In genomic region chr2:156310945-156311344, GRCm38 (mm10) we compare ENCODE assay signal across 10 mouse cellular contexts. TPM values are rescaled to one million over a fixed set of nuclear protein-coding genes. Genes with fewer than 3 reads are reported as not detected.
A peak's percentile ranks its signal among the peaks of the same experiment; 100 is the strongest.
DNase-seq lines count a peak whose midpoint lies in the region; ATAC-seq and TF ChIP-seq lines count a peak whose summit lies in the region.
"Had no signal": no experiment of that assay in that cellular context is flagged by ENCODE, and none has a peak within 500 bp of the region (broad histone marks: within the 10 kb centered on the region; RNA-seq: fewer than 3 reads in every experiment).

No protein-coding gene starts in this region.

- peaks cover 10% of the 10 kb centered on the region for H3K4me1 ChIP-seq in heart, embryonic 12.5 days (replicated peaks)
- peaks cover 2% of the 10 kb centered on the region; the same call in 1 of the 2 replicates for H3K4me1 ChIP-seq in heart, adult 2 months (ENCODE audit: control insufficient read depth, insufficient read depth, low read length)
- H3K4me1 ChIP-seq in testis, adult 2 months (ENCODE audit: control insufficient read depth, insufficient read depth, low read length) = peaks cover 2% of the 10 kb centered on the region; the same call in 1 of the 2 replicates
- H3K4me1 ChIP-seq in liver, postnatal 0 days (ENCODE audit: insufficient read depth) = peaks cover 9% of the 10 kb centered on the region

- no peak for TF ChIP-seq POLR2A in heart, adult 2 months (IDR thresholded peaks at IDR 0.05; ENCODE audit: insufficient read depth, low read depth, low read length)
- TF ChIP-seq POLR2A in testis, adult 2 months (IDR thresholded peaks at IDR 0.05; ENCODE audit: control insufficient read depth, low read depth, low read length) = no peak

- 0 out of 2 replicates have a peak overlapping the region, but pooled peaks have one; percentile 78 for H3K4me3 ChIP-seq in heart, embryonic 12.5 days
- no peak overlapping the region for H3K4me3 ChIP-seq in heart, adult 2 months
- peak overlapping the region; percentile 96 for H3K4me3 ChIP-seq in testis, adult 2 months (ENCODE audit: control insufficient read depth, low read depth, low read length)
- H3K4me3 ChIP-seq in liver, postnatal 0 days (ENCODE audit: low read depth, low read length) = no peak overlapping the region

- H3K9me3 ChIP-seq in heart, embryonic 12.5 days (replicated peaks) = no peaks in the 10 kb centered on the region; the same call in 1 of the 2 replicates
- H3K9me3 ChIP-seq in liver, postnatal 0 days (ENCODE audit: low read length) = no peaks in the 10 kb centered on the region

- no peak overlapping the region for H3K9ac ChIP-seq in heart, embryonic 12.5 days
- H3K9ac ChIP-seq in heart, adult 2 months (ENCODE audit: low read depth, low read length) = no peak overlapping the region
- H3K9ac ChIP-seq in liver, postnatal 0 days (replicated peaks) = no peak overlapping the region

- WGBS in heart, embryonic 12.5 days = 89% methylated on average over 5 of the region's 5 CpGs
- WGBS in heart, adult 2 months = 91% methylated on average over 5 of the region's 5 CpGs
- 80% methylated on average over 5 of the region's 5 CpGs for WGBS in liver, postnatal 0 days (ENCODE audit: insufficient replicate concordance)

- no peak for DNase-seq in heart, adult 2 months
- DNase-seq in testis, postnatal 10 days (ENCODE audit: low spot score) = no peak
- DNase-seq in liver, postnatal 0 days = no peak
- no peak for DNase-seq in cerebellum, postnatal 36 days
- no peak for DNase-seq in kidney, adult 18-20 months
- DNase-seq: left cerebral cortex, postnatal 4 days; thymus, postnatal 25 days had no signal

- H3K27ac ChIP-seq in heart, embryonic 12.5 days (ENCODE audit: poor library complexity, severe bottlenecking) = peak overlapping the region; percentile 92; the same call in 1 of the 2 replicates
- H3K27ac ChIP-seq in heart, adult 2 months = no peak overlapping the region
- peak overlapping the region; percentile 99; the same call in 1 of the 2 replicates for H3K27ac ChIP-seq in testis, adult 2 months (ENCODE audit: control insufficient read depth, insufficient read depth, low read depth, low read length)
- H3K27ac ChIP-seq in liver, postnatal 0 days (ENCODE audit: low read depth) = no peak overlapping the region

- peaks cover 30% of the 10 kb centered on the region for H3K36me3 ChIP-seq in heart, embryonic 12.5 days
- H3K36me3 ChIP-seq in heart, adult 2 months (ENCODE audit: control insufficient read depth, insufficient read depth, low read length) = no peaks in the 10 kb centered on the region
- no peaks in the 10 kb centered on the region for H3K36me3 ChIP-seq in testis, adult 2 months (ENCODE audit: control insufficient read depth, insufficient read depth, low read length)
- no peaks in the 10 kb centered on the region for H3K36me3 ChIP-seq in liver, postnatal 0 days (replicated peaks; ENCODE audit: insufficient read depth, low read length)

- TF ChIP-seq CTCF in heart, adult 2 months (IDR thresholded peaks at IDR 0.05) = no peak
- no peak for TF ChIP-seq CTCF in testis, adult 2 months (IDR thresholded peaks at IDR 0.05; ENCODE audit: control insufficient read depth, insufficient read depth, insufficient replicate concordance, low read depth, low read length)
- no peak for TF ChIP-seq CTCF in liver, postnatal 0 days (IDR thresholded peaks at IDR 0.05; ENCODE audit: low read depth)

- no peak for ATAC-seq in heart, embryonic 12.5 days (ENCODE audit: insufficient number of reproducible peaks, low FRiP score)
- ATAC-seq in liver, postnatal 0 days = no peak
- no peak for ATAC-seq in monocyte, adult 5-6 weeks (replicated peaks; ENCODE audit: insufficient number of reproducible peaks, low FRiP score, low TSS enrichment, poor library complexity, severe bottlenecking)

- intact Hi-C loops in heart, adult 2 months (cut with DNase I) = no loop called here

- no peaks in the 10 kb centered on the region for H3K27me3 ChIP-seq in heart, embryonic 12.5 days (replicated peaks)
- no peaks in the 10 kb centered on the region for H3K27me3 ChIP-seq in heart, adult 2 months (ENCODE audit: control insufficient read depth, insufficient read depth, low read length)
- no peaks in the 10 kb centered on the region for H3K27me3 ChIP-seq in testis, adult 2 months (ENCODE audit: control insufficient read depth, insufficient read depth, low read length)
- no peaks in the 10 kb centered on the region for H3K27me3 ChIP-seq in liver, postnatal 0 days (ENCODE audit: insufficient read depth, low read length)

- H3K4me2 ChIP-seq in heart, embryonic 12.5 days = peak overlapping the region; percentile 87
- peak overlapping the region; percentile 97 for H3K4me2 ChIP-seq in liver, postnatal 0 days (ENCODE audit: low read depth, low read length)

- H3K79me2 ChIP-seq in heart, adult 2 months (replicated peaks; ENCODE audit: control insufficient read depth, insufficient read depth, low read length) = no peaks in the 10 kb centered on the region

- TF ChIP-seq EP300 in heart, adult 2 months (IDR thresholded peaks at IDR 0.05; ENCODE audit: insufficient read depth, low read depth, low read length) = no peak
- no peak for TF ChIP-seq EP300 in liver, postnatal 0 days (IDR thresholded peaks at IDR 0.05; ENCODE audit: low read depth)

RNA-seq across cellular contexts. Expression of gene Cnbd2, which starts 1.2 kb away (rescaled TPM):
- 2.9 and 3.3 TPM in 2 replicates for polyA plus RNA-seq in heart, embryonic 12.5 days (2016; fragmentation: Nextera tagmentation; extraction: Ambion mirVana)
- 1 to 10 TPM in 1 of 2 experiments, under 1 TPM in 1; 0.89 to 1.0 TPM for total RNA-seq in heart, adult 2 months (2021)
- polyA plus RNA-seq in heart, adult 2 months (2012; rRNA removed) = 0.92 and 0.94 TPM in 2 replicates
- polyA plus RNA-seq in testis, adult 2 months (2012; rRNA removed) = 94.5 and 95.7 TPM in 2 replicates
- 3.5 and 4.0 TPM in 2 replicates for polyA plus RNA-seq in liver, postnatal 0 days (2015; fragmentation: Nextera tagmentation; extraction: Ambion mirVana)
- 11.2 to 25.2 TPM (median 23.5 TPM) in 3 replicates for total RNA-seq in monocyte, adult 5-6 weeks (2017)

RNA-seq across cellular contexts. Expression of gene Scand1, which starts 1.6 kb away (rescaled TPM):
- polyA plus RNA-seq in heart, embryonic 12.5 days (2016; fragmentation: Nextera tagmentation; extraction: Ambion mirVana) = 77.2 and 79.9 TPM in 2 replicates
- total RNA-seq in heart, adult 2 months (2021) = 10 to 100 TPM; 78.9 to 85.9 TPM
- polyA plus RNA-seq in heart, adult 2 months (2012; rRNA removed) = 18.9 and 46.2 TPM in 2 replicates
- polyA plus RNA-seq in testis, adult 2 months (2012; rRNA removed) = 212 and 340 TPM in 2 replicates
- polyA plus RNA-seq in liver, postnatal 0 days (2015; fragmentation: Nextera tagmentation; extraction: Ambion mirVana) = 56.7 and 70.2 TPM in 2 replicates
- total RNA-seq in monocyte, adult 5-6 weeks (2017) = 4.8 to 57.7 TPM (median 47.6 TPM) in 3 replicates

Comparison
In these comparisons a context has a peak if more than half of its experiments do, and no peak if none do; other contexts are left out.
1. H3K27ac ChIP-seq: peak in heart, embryonic 12.5 days (single experiment) and testis, adult 2 months (single experiment); none in heart, adult 2 months (single experiment) and liver, postnatal 0 days (single experiment).
2. H3K4me3 ChIP-seq: peak in heart, embryonic 12.5 days (single experiment) and testis, adult 2 months (single experiment); none in heart, adult 2 months (single experiment) and liver, postnatal 0 days (single experiment).
3. RNA of gene Cnbd2, which starts 1.2 kb away (polyA plus RNA-seq): 94.5 to 95.7 TPM in testis, adult 2 months; 3.5 to 4.0 TPM in liver, postnatal 0 days, 2.9 to 3.3 TPM in heart, embryonic 12.5 days and 0.92 to 0.94 TPM in heart, adult 2 months; every median in the first group is over 10 times any median in the second.